ENCODE assay signal across 26 mouse cellular contexts in the genomic region with DNA sequence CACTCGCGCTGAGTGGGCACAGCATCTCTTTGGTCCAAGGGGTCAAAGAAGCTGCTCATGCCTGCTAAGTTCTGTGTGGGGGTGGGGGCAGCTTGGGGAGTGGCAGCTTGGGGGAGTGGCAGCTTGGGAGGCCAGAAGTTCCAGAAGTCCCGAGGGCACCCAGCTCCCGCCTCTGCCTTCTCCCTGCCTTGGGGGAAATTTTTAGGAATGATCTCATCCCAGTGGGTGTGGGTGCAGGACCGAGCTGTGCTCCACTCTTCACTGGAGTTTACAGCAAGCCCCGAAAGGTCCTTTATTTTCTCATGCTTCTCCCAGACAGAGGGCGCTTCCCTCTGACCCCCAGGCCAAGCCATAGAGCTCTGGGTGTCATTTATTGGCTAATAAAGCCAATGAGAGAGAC.
"Had no signal": no experiment of that assay in that cellular context is flagged by ENCODE, and none has a peak within 500 bp of the region (broad histone marks: within the 10 kb centered on the region; RNA-seq: fewer than 3 reads in every experiment).

No protein-coding gene starts in this region.

- DNase-seq: forebrain, postnatal 0 days; gastrocnemius, postnatal 14 days; gastrocnemius, postnatal 36 days; heart, adult 11 months; heart, adult 2 months; heart, postnatal 14 days; heart, postnatal 36 days; kidney, adult 11 months; kidney, adult 2 months; kidney, adult 9 months; kidney, postnatal 14 days; kidney, postnatal 36 days; layer of hippocampus, adult 9-11 months; layer of hippocampus, postnatal 36 days; left cerebral cortex, postnatal 4 days had no signal

- H3K4me3 ChIP-seq: heart, adult 2 months; heart, embryonic 13.5 days; heart, embryonic 15.5 days; hindbrain, embryonic 13.5 days; hindbrain, embryonic 15.5 days; kidney, embryonic 15.5 days; limb, embryonic 13.5 days; limb, embryonic 15.5 days; liver, embryonic 12.5 days had no signal

- H3K36me3 ChIP-seq: heart, embryonic 13.5 days; heart, embryonic 15.5 days; hindbrain, embryonic 13.5 days; hindbrain, embryonic 15.5 days; kidney, embryonic 15.5 days; limb, embryonic 13.5 days; limb, embryonic 15.5 days; liver, embryonic 12.5 days had no signal

- H3K9ac ChIP-seq: forebrain, postnatal 0 days; heart, embryonic 13.5 days; heart, embryonic 15.5 days; hindbrain, embryonic 13.5 days; hindbrain, embryonic 15.5 days; kidney, embryonic 15.5 days; limb, embryonic 13.5 days; limb, embryonic 15.5 days; liver, embryonic 12.5 days had no signal

- H3K27ac ChIP-seq: heart, adult 2 months; heart, embryonic 15.5 days; hindbrain, embryonic 13.5 days; hindbrain, embryonic 15.5 days; hindbrain, postnatal 0 days; kidney, embryonic 15.5 days; kidney, postnatal 0 days; limb, embryonic 13.5 days; liver, embryonic 12.5 days had no signal

- H3K9me3 ChIP-seq: heart, embryonic 13.5 days; heart, embryonic 15.5 days; hindbrain, embryonic 13.5 days; hindbrain, embryonic 15.5 days; kidney, embryonic 15.5 days; limb, embryonic 13.5 days; limb, embryonic 15.5 days; liver, embryonic 12.5 days had no signal

- ATAC-seq: forebrain, postnatal 0 days; hindbrain, postnatal 0 days; intestine, embryonic 16.5 days; liver, embryonic 12.5 days had no signal

- H3K4me2 ChIP-seq: heart, embryonic 13.5 days; heart, embryonic 15.5 days; hindbrain, embryonic 13.5 days; hindbrain, embryonic 15.5 days; kidney, embryonic 15.5 days; limb, embryonic 13.5 days; limb, embryonic 15.5 days; liver, embryonic 12.5 days had no signal

- H3K27me3 ChIP-seq: heart, embryonic 13.5 days; hindbrain, embryonic 15.5 days; kidney, embryonic 15.5 days; limb, embryonic 13.5 days; limb, embryonic 15.5 days had no signal
